Mouse (Mus musculus) testis, adult 2 months (tissue): Measurements from ENCODE around the gene Clmn.

Experiments
- CTCF ChIP-seq: fragments of 200-500 bp; IDR thresholded peaks from 2 replicates; pipeline ENCODE4 v1.5.1; 2012; ENCODE audit warnings: low read depth, mild to moderate bottlenecking, inconsistent platforms, low read length, moderate library complexity; ENCODE audit not compliant: control insufficient read depth, insufficient read depth, insufficient replicate concordance
- POLR2A ChIP-seq: fragments of 200-500 bp; IDR thresholded peaks from 2 replicates; pipeline ENCODE4 v1.6.1; 2012; ENCODE audit warnings: low read depth, mild to moderate bottlenecking, inconsistent platforms, low read length, moderate library complexity; ENCODE audit not compliant: control insufficient read depth

DNA sequence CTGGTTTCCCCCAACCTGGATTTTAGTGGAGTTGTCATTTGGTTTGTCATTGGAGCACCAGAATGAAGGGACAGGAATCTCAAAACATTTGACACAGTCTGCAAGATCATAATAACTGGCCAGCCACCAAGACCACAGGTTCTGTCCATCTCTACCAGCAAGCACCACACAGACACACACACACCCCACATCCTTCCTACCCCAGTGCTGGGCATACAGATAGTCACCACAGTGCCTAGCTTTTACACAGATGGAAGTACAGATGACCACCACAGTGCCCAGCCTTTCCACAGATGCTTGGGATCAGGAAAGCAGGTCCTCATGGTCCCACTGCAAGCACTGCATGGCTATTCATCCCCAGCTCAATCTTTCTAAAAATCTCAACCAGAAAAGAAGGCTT, 131.7 kb downstream of the Clmn start:
- TF ChIP-seq CTCF (no peak), POLR2A (no peak)
